Mouse (Mus musculus): ENCODE measurements around the gene Gm21190.
"Not testable (repeated sequence)": the region's sequence is repeated elsewhere in the genome, so short reads cannot be mapped to it uniquely, and the experiment has no call there.

- not testable (repeated sequence) for TF ChIP-seq UBTF (IDR thresholded peaks at IDR 0.05; ENCODE audit: borderline replicate concordance, insufficient read depth, low read depth, low read length); POLR2AphosphoS5 (IDR thresholded peaks at IDR 0.05; ENCODE audit: borderline replicate concordance, low read depth, low read length); EP300 (IDR thresholded peaks at IDR 0.05; ENCODE audit: low read depth in 1 of 2, low read length in 2 of 2); POLR2A (IDR thresholded peaks at IDR 0.05; ENCODE audit: control insufficient read depth in 1 of 2, insufficient read depth in 1 of 2, low read depth in 1 of 2, low read length in 2 of 2, poor library complexity in 1 of 2); CTCF (IDR thresholded peaks at IDR 0.05 in 2 of 3, conservative IDR thresholded peaks at IDR 0.05 in 1 of 3; ENCODE audit: control insufficient read depth in 1 of 3, insufficient read depth in 1 of 3, low read depth in 2 of 3, low read length in 3 of 3, poor library complexity in 1 of 3, severe bottlenecking in 1 of 3)
Measured at GRCm38 (mm10) chr5:15498350-15498749, 30.7 kb downstream of the Gm21190 start.
